Mouse (Mus musculus): Measurements from ENCODE around the gene Zfp616.

Gene Zfp616

DNA sequence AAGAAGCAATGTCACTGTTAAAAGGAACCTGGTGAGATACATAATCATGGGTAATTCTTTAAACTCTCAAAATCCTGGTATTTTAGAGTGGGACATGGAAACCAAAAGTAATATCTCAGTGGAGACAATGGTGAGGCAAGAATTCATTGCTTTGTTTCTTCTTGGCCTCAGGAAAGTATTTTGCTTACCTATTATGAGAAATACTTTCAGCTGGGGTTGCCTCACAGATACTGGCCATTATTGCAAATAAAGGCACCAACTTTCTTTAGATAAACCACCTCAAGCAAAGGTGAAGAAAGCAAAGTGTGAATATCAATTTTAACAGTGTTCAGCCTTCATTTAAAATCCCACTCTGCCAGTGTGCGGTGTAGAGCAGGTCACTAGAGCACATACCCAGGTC lies at the start of gene Zfp616:
Zfp616 (plus strand) TSS at position 301 of the 400 bp plus-strand sequence.
- no peak for DNase-seq

DNA sequence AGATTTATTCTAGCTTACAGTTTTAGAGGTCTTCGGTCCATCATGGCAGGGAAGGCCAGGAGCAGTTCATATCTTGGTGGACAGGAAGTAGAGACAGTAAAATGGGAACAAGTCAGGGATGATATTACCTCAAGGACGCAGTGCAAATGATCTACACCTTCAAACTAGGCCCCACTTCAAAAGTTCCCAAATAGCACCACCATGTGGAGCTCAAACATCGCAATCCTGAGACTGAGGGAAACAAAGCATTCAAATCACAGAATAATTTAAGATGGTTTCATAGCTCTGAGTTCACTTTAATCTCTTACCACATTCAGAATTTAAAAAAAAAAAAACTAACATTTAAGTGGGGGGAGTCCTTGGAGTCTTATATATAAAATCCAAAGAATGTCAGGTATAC lies 18.4 kb upstream of the Zfp616 start:
- no peak for DNase-seq

DNA sequence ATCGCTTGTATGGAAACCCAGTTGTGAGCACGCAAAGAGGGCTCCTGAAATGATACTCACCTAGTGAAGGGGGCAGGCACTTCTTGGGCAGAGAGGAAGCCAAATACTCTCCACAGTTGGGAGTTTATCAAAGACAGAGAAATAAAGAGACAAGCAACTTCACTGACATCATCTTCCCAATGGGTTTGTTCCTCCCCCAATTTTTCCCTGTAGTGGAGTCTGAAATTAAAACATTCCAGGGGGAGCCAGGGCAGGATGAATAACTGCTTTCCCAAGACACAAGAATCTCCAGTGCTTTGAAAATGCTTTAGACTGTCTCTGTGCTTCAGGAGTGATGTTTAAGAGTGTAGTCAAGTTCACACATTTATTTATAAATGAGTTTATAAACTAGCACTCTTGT lies 13.3 kb upstream of the Zfp616 start, which contains the start of the genes Olfr139 and Olfr399:
Olfr139 (minus strand) TSS at position 101 of the 400 bp plus-strand sequence.
Olfr399 (minus strand) TSS at position 165 of the 400 bp plus-strand sequence.
- DNase-seq: no peak

DNA sequence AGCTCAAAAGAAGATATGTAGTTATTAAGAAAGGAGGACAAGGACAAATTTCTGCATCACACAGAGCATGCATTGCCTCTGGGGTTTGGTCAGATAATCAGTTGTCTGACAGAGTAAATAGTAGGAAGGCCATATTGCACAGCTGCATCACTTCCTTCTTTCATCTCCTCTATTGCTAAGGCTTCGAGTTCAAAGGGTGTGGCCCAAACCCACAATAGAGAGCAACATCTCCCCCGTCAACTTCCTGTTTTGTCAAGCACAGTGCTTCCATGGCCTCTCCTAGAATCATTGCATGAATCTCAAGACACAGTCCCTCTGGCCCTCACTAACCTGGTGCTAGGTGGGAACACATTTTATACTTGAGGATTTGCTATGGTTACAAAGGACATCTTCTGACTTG lies 31.0 kb downstream of the Zfp616 start:
- DNase-seq: no peak

DNA sequence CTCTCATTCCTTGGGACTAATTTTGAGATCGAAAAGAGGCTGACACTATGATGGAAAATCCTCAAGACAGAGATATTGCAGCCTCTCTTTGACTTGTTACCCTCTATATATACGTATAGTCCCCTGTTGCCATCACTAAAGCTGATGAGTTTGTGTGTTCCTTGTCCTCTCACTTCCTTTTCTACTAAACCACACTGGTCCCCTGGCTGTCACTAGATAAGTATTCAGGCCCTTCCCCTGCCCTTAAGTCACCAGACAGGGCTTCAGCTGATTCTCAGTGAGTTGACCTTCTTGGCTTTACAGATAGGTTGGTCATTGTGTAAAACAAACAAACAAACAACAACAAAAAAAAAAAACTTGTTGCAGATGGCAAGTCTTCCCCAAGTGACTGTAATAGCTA lies 31.8 kb downstream of the Zfp616 start:
- no peak for DNase-seq

DNA sequence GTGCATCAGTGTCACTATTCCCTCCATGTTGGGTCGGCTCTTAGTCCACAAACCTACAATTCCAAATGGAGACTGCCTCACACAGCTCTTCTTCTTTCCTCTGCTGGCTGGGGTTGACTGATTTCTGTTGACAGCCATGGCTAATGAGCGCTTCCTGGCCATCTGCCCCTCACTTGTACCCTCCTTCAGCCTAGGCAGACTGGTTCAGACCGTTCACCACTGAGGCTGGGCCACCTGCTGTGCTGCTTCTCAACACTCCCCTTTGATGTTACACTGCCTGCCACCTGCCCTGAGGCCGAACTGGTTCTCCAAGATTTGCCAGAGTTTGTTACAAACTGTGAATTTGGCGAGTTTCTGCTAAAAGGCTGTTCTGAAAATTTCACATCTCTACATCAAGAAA lies 35.3 kb downstream of the Zfp616 start:
- DNase-seq: no peak

DNA sequence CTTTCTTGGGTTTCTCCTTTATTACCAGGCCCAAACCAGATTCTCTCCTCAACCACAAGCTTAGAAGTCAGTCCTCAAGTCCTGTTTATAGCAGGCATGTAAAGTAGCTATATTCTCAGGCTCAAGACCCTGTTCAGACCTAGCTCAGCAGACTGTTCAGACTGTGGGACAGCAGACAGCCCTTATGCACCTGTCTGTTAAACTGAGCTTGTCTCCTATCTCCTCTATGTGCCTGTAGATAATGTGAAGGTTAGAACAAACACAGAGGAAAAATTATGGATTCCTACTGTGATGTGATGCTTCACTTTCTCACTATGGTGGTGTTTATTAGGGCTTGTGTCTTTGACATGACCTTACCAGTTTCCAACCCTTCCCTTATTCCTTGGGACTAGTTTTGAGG lies 43.7 kb downstream of the Zfp616 start, which contains the start of gene Olfr401:
Olfr401 (plus strand) TSS at position 301 of the 400 bp plus-strand sequence.
- no peak for DNase-seq
